Mouse (Mus musculus) ZHBTc4 (cell line): ENCODE measurements around the gene Sry.

Experiments used
- DNase-seq: peaks from one replicate; pipeline ENCODE4 v3.0.0-alpha.2; 2011; ENCODE audit warnings: low read depth, low spot score

Sry gene

DNA sequence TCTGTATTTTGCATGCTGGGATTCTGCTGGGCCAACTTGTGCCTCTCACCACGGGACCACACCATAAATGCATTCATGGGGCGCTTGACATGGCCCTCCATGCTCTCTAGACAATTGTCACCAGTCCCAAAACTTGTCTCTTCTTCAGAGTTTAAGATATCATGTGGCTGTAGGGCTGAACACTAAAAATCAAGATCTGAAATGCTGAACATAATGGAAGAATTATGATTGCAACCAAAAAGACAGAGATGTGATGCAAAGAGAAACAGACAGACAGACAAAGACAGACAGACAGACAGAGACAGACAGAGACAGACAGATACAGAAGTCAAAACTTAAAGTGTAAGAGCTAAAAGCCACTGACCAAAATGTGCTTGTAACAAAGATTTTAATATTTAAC lies at the start of gene Sry:
Sry (minus strand) TSS at position 101 of the 400 bp plus-strand sequence.
- no peak for DNase-seq
